Mouse (Mus musculus) lung, adult 2 months (tissue): ENCODE measurements around the gene Afdn.

Source experiments
- CTCF ChIP-seq: fragments of 200-500 bp; IDR thresholded peaks from 2 replicates; pipeline ENCODE4 v1.5.1; 2011; ENCODE audit warnings: mild to moderate bottlenecking, low read length, control low read depth; ENCODE audit not compliant: insufficient read depth
- POLR2A ChIP-seq: fragments of 200-500 bp; IDR thresholded peaks from 2 replicates; pipeline ENCODE4 v1.6.1; 2011; ENCODE audit warnings: low read depth, mild to moderate bottlenecking, control low read depth, low read length, borderline replicate concordance; ENCODE audit errors: extremely low read depth

GRCm38 (mm10) chr17:13898838-13899237 is 138.5 kb downstream of the Afdn start:
- TF ChIP-seq CTCF = no peak
- no peak for TF ChIP-seq POLR2A
